Mouse (Mus musculus): ENCODE results near the gene Mmp9.

The Mmp9 gene

DNA sequence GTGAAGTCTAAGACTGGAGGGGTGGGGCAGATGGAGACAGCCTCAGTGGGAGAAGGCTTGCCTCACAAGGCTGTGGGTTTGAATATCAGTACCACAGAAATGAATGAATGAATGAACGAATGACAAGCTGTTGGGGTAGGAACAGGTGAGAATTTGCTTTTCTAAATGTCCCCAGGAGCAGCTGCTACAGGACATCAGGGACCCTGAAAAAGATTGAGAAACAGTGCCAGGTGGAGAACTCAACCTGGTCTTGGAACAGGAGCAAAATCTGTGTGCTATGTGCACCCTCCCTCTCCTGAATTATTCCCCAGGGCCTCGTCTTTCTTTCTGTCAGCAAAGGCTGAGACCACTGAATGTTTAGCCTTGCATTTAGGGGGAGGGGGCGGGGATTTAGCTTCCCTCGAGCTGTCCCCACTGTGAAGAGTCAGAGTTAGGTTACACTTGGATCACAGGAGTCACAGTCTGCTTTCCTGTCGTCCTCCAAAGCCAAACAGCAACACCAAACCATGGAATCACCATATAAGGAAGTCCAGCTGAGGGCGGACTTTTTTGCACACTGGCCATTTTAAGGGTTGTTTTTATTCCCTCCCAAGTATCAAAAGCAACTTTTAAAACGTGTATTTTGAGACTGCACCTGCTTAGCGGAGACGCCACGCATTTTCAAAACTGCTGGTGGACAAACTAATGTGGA, at the start of gene Mmp9:
Gene Mmp9, plus strand, starts transcription at position 641 of the 691 bp plus-strand sequence.
- DNase-seq: no peak

DNA sequence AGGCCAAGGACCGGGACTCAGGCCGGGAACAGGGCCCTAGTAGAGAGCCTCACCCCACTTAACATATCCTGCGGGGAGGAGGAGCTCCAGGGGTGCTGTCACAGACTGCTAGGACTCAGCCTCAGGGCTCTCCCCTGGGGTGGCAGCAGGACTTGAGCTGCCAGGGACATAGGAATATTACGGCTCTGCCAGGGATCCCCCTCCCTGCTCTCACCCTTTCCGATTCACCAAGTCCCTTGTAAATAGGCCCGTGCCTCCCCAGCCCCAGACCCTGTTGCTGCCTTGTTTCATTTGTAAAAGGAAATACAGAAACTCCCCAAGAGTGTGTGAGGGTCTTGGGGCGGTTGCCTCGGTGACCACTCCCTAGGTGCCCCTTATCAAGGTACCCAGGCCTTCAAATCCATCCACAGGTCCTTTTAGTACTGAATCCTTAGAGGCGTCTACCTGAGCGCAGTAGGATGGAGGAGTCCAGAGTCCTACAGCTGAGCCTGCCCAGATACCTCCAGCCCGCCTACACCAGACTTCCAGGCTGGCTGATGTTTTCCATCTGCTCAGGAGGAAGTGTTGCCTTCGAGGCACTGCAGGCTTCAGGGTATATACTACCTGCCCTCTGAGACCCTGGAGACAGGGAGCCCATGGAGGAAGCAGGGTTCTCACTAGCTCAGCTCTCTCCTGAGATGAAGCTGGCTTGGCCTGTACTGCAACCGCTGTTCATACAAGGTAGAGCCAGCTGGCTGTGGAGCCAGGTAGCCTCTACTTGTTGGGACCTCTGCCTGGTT, 49.3 kb upstream of the Mmp9 start:
- DNase-seq: no peak

DNA sequence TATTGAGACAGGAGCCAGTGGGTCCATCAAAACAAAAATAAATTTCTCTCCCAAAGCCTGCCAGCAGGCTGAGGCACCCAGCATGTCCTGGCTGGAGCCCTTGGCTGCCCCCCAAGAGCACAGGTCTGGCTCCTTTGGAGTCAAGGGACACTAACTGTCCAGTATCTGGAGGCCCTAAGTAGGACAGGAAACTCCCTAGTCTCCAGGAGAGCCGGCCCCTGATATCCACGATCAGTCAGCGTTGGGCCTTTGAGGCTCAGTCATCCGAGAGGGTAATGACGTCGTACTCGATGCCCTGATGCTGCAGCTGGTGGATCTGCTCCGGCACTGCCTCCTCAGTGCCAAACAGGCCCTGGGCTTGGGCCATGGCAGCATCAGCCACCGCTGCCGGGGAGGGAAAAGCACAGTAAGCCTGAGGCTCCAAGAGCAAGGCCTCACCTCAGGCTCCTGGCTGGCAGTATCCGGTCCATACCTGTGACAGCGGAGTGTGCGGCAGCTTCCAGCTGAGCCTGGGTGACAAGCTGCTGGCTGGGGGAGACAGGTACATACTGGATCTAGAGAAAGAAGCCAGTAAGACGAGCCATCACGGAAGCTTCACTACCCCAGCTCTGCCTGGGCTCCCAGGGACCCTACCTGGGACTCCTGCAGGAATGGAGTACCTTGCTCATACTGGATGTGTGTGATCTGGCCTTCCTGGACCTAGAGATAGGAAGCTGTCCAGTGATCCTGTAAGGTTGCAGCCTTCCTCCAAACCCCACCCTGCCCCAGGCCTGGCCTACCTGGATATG, 48.5 kb upstream of the Mmp9 start:
- peak in 1 of 2 experiments; percentile 44 for DNase-seq

GRCm38 (mm10) chr2:164892696-164893216, 47.8 kb upstream of the Mmp9 start:
- no peak for DNase-seq

DNA sequence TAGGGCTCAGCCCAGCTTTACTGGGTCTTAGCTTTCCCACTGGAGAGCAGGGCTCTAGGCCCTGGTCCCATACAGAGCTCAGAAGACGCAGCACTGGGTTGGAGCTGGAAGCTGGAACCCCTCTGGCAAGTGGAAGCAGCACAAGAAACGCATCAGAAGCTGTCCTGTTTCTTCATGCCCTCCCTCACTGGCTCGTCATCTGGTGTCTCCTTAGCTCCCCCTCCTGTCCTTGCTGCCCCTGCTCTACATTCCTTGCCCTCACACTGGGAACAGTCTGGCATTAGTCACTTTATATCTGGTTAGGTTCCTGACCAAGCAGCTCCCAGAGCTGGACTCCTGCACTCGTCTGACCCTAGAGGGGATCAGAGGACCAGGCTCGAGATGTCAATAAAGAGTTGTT, 46.5 kb upstream of the Mmp9 start:
- DNase-seq: no peak

- no peak for DNase-seq
Observed at GRCm38 (mm10) chr2:164894644-164895043, 45.9 kb upstream of the Mmp9 start.

DNA sequence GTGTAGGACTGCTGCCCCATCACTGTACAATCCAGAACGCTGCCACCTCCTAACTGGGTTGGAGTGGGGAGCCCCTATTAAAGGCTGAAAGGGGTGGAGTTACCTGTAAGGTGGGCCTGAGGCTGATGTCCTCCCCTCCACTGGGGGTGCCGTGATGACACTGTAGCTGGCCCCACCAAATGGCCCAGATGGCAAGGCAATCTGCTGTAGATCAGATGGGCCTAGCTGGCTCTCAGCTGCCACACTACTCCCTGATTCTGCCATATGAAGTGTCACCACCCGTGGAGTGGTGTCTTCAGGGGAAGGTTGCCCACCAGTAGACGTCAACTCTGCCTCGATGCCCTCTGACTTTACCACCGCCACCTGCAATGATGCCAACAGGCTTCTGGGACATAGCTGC, 44.7 kb upstream of the Mmp9 start:
- no peak for DNase-seq

GRCm38 (mm10) chr2:164898008-164898407, 42.6 kb upstream of the Mmp9 start:
- peak in 1 of 2 experiments; percentile 52 for DNase-seq

DNA sequence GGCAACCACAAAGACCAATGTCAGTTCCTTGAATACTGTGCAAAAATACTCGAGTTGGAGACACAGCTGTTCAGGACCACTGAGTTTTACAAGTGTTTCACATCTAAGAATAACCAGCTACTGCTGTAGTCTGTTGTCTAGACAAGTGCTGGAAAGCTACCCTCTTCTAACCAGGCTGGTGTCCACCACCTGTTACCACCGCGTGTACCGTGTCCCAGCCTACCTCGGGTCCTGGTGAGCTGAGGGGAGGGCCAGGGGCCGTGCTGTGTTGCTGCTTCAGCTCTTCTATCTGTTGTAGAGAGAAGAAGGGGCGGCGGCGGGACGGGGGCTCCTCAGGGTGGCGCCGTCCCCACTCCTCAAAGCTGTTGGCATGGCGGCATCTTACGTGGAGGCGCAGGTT, 41.5 kb upstream of the Mmp9 start:
- DNase-seq: no peak

GRCm38 (mm10) chr2:164899723-164900459, 40.7 kb upstream of the Mmp9 start:
- no peak for DNase-seq

DNA sequence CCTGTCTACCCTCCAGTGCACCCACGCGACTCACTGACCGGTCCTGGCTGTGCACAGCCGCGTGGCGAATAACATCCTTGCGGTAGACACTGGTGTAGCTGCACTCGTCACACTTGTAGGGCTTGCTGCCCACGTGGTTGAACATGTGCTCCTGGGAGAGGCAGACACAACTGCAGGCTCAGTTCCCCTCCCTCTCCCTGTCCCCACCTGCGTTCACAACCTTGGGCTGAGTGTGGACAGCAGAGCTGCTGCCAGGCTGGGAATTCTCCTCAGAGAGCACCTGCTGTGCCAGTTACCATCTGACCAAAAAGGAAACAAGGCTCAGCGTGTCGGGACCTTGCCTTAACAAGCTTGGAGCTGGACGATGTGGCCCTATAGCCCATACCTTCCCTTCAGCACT, 39.2 kb upstream of the Mmp9 start:
- DNase-seq: no peak

DNA sequence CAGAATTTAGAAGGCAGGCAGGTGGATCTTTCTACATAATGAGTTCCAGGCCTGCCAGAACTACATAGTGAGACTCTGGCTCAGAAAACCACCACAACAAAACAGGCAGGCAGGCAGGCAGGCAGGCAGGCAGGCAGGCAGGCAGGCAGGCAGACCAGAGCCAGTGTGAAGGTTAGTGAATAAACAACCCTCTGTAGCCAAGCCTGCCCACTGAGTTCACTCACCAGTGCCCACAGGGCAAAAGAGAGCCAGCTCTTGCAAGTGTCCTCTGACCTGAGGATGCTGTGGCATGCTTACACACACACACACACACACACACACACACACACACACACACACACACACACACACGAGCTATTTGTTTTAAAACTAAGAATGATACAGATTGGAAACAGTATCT, 37.1 kb upstream of the Mmp9 start:
- peak; percentile 49 to 52 for DNase-seq

DNA sequence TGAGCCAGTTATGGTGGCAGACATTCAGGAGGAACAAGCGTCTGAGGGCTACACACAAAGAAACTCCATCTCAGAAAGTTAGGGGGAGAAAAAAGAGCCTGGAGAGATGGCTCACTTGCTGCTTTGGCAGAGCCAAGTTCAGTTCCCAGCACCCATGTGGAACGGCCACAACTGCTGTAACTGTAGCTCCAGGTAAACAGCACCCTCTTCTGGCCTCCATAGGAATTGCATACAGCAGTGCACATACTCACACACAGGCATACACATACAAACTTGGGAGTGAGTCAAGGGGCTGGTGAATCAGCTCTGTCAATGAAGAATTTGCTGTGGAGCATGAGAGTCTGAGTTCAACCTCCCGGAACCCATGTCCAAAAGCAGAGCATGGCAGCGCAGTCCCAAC, 34.5 kb upstream of the Mmp9 start:
- DNase-seq: no peak

GRCm38 (mm10) chr2:164907511-164907910, 33.1 kb upstream of the Mmp9 start:
- no peak for DNase-seq

DNA sequence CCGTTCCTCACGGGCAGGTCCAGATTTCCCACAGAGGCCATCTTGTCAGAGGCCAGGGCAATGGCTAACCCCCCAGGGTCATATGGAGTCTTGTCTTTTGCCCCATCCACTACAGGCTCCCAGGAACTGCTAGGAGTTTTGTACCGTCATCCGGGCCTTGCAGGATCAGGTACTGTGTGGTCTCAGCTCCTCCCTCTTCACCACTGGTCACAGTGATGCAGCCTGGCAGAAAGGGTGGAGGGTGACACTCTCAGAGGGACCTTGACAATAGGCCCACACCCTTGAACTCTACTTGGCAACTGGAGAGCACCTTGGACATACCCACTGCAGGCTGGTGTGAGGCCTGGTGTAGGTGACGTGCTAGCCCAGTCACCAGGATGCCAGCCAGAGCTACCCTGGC, 32.6 kb upstream of the Mmp9 start:
- DNase-seq: no peak

DNA sequence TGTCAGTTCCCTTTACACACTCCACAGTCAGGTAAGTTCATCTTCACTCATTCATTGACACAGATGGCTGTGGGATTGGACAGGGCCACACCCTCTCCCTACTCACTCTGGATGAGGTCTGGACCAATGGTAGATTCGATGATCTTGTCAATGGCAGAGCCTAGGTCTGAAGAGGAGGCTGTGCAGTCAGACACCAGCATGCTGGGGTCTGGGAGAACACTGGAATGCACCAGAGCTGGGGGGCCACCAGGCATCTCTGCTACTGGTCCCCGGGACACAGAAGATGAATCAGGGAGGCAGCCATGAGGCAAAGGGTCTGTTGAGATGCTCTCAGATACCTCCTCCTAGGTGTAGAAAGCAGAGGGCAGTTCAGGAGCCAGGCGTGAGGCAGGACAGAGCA, 31.5 kb upstream of the Mmp9 start:
- DNase-seq: no peak

DNA sequence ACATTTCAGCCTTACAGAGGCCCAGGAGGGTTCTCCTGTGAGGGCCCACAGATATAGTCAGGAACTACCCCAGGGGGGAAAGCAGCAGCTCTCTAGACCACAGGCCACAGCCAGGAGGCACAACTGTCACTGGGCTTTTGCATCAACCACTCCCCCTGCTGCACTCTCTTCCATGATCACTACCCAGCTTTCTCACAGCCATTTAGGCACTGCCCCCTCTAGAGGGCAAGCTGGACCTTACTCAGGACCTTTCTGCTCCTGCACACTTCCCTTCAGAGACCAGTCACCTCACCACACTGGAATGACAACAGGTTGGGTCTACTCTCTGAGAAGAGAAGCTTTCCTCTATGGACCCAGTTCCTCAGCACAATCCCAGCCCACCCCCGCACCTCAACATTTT, 31.0 kb upstream of the Mmp9 start:
- peak; percentile 60 to 72 for DNase-seq

- DNase-seq: no peak
Observed at GRCm38 (mm10) chr2:164910360-164911061, 30.1 kb upstream of the Mmp9 start.

DNA sequence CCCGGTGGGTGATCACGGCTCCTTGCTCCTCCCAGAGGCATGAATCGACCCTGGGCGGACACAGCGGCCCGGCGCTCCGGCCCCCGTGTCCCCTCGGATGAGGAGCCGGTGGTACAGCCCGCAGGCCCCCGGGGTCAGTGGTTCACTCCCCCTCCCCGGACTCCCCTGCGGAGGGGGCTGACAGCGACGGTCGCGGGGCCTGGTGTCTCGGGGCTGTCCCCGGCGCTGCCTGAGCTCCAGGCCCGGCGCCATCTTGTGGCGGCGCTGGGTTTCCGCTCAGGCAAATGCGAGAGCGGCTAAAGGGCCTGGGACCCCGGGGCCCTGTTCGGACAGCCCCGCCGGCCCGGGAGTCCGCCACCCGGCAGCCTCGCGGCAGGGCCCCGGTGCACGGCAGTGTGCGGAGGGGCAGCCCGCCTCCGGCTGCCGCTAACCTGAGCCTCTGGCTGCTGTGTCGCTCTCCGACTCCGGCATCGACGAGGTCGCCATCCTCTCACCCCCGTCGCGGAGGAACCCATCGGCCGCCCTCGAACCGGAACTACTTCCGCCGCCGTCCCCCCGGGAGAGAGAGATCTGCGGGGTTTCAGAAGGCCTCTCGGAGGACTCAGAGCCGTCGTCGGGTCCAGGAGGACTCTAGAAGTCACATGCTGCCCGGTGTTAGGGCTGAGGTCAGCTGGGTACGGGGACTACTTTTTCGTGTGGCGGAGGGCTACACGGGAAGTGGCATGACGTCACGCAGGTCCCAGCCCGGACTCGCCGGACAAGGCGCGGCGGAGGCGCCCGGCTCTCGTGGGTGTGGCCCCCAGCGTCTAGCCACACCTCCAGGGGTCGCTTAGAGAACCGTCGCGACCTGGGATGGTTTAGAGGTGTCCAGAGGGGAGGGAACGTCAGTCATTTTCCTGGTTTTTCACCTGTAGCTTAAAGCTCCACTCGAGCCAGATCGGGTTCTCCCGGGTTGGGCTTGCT, 29.2 kb upstream of the Mmp9 start, which contains the start of gene Zfp335:
Gene Zfp335, minus strand, starts transcription at position 672 of the 963 bp plus-strand sequence.
- peak; percentile 93 to 95 for DNase-seq

DNA sequence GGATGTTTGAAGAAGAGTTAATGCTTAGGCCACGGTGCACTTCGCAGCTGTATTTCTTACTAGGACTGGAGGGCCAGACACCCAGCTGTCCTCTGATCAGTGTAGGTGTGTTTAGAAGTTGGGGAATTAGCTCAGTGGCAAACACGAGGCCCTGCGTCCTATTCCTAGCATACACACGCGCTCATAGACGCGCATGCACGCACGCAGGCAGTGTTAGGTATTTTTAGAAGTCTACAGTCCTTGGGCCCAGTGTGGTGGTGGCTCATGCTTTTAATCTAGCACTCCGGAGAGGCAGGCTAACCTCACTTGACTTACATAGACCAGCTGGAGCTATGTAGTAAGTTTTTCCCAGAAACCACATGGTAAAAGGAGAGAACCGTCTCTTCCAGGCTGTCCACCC, 28.4 kb upstream of the Mmp9 start:
- peak; percentile 20 to 43 for DNase-seq

All from kidney, postnatal 36 days (tissue).